Mouse (Mus musculus) kidney, postnatal 4 days (tissue): ENCODE data around the gene C1ql4.
"Not testable (repeated sequence)": the region's sequence is repeated elsewhere in the genome, so short reads cannot be mapped to it uniquely, and the experiment has no call there.

Source experiments
- DNase-seq, 2 experiments: peaks; one replicate each; pipeline ENCODE4 v3.0.0; 2021; ENCODE audit warnings: mixed read lengths in 2 of 2

Gene C1ql4

DNA sequence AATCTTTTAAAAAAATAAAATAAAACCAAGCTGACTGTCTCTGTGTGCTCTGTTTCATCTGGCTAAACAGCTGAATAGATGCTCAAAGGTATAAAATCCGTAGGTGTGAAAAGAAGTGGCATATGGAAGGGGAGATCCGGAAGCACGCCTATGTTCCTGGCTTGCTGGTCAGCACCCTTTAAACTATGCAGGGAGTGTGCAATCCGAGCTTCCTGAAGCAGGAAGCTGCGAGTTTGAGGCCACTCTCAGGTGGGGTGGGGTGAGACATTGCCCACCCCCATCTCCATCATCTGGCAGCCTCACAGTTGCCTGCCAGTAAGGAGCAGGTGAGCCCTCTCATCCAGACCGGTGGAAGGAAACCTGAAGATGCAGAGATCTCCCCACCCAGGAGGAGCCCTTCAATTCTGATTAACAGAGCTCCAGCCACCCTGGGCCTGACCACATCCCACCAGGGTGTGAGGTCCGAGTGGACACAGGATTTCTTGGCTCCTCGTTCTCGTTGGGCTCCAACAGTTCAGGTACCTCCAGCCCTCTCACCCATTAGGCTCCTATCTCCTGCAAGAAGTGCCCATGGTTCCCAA is 13.5 kb downstream of the C1ql4 start, which contains the start of gene Troap:
Gene Troap (plus strand): TSS at position 557 of the 581 bp plus-strand sequence.
- no peak for DNase-seq

DNA sequence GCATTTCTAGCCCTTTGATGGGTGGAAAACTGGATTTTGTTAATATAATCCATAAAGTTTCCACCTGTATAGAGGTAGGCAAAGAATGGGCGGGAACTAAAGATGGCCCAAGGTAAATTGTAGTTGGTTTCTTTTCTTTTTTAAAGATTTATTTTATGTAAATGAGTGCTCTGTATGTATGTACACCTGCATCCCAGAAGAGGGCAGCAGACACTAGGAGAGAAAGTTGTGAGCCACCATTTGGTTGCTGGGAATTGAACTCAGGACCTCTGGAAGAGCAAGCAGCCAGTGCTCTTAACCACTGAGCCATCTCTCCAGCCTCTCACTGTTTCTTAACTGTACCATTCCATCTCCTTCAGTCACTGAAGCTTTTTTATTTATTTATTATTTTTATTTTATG is 15.6 kb downstream of the C1ql4 start:
- DNase-seq, result no peak

DNA sequence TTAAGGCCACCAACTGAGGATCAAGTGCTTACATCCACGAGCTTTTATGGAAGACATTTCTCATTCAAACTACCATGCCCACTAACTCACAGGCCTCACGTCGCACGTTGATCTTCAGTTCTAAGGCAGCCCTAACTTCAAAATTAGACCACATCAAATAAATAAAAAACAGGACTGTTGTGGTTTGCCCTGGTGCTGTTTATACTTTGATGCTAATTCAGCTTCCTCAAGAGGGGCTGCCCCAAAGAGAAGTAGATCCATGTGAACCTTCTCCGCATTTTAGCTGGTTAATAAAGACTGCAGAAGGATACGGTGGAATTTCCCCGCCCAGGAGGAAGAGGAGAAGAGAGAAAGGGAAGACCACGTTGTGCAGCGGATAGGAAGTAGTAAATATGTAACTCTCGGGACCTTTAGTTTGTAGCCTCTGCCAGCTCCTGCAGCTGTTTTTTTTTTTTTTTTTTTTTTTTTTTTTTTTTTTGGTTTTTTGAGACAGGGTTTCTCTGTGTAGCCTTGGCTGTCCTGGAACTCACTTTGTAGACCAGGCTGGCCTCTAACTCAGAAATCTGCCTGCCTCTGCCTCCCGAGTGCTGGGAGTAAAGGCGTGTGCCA is 22.0 kb downstream of the C1ql4 start:
- no peak for DNase-seq

DNA sequence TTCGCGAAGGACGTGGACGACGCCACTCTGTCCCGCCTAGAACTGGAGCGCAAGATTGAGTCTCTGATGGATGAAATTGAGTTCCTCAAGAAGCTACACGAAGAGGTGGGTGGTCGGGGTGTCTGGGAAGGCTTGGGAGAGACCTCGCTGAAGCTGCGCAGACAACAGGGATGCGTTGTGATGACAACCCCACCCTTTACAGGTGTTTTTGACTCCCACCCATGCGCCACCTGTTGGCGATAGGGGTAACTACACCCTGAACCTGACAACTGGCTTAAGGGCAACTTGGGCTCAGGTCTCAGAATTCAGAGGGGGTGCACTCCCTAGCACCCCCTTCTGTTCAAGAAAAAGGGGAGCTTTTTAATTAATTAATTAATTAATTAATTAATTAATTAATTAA is 31.3 kb downstream of the C1ql4 start:
- peak; percentile 67 for DNase-seq

DNA sequence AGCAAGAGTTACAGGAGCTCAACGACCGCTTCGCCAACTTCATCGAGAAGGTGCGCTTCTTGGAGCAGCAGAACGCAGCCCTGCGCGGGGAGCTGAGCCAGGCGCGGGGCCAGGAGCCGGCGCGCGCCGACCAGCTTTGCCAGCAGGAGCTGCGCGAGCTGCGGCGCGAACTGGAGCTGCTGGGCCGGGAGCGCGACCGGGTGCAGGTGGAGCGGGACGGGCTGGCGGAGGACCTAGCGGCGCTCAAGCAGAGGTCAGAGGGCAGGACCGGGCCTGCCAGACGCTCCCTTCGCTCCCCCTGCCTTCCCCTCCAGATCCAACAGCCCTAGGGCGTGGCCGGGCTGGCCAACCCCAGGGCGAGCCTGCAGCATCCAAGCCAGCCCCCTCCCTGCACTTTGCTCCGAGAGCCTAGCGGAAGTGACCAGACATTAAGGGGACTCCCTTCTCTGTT is 32.1 kb downstream of the C1ql4 start:
- DNase-seq, result peak; percentile 48 to 62

DNA sequence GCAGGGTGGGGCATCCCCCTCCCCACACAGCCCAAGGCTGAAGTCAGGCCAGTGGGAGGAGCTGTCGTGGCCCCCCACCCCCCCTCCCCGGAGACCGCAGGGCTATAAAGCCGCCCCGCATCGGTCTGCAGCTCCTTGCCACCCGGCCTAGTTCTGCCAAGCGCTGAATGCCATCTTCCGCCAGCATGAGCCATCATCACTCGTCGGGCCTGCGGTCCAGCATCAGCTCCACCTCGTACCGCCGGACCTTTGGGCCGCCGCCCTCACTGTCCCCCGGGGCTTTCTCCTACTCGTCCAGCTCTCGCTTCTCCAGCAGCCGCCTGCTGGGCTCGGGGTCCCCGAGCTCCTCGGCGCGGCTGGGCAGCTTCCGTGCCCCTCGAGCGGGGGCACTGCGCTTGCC is 32.6 kb downstream of the C1ql4 start, which contains the start of gene Prph:
Gene Prph (plus strand): TSS at position 135 of the 400 bp plus-strand sequence.
- no peak for DNase-seq

DNA sequence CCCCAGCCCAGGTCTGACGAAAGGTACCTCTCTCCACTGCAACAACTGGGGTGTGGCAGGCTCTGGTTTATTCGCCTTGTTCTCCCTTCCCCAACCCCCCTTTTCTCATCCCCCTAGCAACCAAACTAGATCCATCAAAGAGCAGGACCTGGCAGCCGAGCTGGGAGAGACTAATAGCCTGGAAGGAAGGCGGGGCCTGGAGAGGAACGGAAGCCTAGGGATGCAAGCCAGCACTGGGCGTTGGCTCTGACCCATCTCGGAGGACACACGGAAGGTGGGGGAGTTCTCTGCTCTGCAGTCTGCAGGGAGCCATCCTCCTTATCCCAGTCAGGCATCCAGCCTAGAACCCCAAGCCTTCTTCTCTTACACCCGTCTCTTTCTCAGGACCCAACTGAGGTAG is 34.2 kb downstream of the C1ql4 start:
- DNase-seq, result peak; percentile 44 to 58

DNA sequence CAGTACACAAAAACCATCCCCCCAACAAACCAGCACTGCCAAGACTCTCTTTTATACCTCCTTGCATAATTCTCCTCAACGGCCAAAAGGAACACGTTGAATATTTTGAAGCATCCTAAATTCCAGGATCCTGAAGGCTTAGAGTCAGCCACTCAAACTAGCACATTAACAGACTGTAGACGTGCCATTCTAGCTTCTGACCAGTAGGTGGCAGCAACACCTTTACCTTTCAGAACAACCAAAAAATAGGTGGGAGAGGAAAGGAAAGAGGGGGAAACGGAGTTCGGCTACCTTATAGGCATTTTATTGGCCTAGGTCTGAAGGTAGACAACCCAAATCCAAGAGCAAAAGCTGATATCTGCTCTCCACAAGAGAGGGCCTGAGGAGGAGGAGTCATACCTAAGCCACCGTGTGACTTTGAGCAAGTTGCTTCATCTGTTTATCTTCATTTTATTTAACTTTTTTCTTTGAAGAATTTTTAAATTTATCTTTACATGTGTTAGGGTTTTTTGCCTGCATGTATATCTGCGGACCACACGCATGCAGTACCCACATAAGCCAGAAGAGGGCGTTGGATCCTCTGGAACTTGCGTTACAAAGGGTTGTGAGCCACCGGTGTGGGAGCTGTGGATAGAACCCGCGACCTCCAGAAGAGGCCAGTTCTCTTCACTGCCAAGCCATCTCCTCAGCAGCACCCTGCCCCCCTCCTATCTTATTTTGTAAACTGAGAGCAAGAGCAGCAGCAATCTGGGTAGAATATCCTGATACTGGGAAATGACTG is 38.0 kb downstream of the C1ql4 start:
- DNase-seq, result peak; percentile 73 to 76

DNA sequence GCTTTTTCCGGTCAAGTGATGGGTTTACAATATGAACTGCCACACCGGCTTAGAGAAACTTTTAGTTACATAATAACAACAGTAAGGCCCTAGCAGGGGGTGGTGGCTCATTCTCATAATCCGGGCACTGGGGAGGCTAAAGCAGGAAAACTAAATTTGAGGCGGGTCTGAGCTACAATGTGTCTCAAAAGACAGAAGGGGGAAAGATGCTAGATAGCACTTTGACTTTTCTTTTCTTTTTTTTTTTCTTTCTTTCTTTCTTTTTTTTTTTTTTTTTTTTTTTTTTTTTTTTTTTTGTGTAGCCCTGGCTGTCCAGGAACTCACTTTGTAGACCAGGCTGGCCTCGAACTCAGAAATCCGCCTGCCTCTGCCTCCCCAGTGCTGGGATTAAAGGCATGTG is 41.9 kb downstream of the C1ql4 start:
- not testable (repeated sequence) for DNase-seq

DNA sequence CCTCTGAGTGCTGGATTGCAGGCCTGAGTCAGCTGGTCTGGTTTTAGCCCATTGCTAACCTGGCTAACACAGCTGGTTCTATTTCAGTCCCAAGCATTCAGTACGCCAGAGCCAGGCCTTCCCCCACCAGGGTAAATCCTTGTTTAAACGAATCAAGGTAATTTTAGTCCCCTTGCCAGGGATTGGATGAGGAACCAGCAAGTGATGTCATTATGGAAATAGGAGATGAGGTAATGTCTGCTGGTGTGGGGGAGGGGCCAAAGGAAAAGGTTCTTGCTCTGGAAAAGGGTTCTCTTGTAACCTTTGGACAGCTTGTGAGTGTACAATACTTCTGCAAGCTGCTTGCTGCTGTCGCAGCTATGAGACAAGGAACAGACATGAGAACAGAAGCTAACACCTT is 42.8 kb downstream of the C1ql4 start:
- peak in 1 of 2 experiments; percentile 56 for DNase-seq

DNA sequence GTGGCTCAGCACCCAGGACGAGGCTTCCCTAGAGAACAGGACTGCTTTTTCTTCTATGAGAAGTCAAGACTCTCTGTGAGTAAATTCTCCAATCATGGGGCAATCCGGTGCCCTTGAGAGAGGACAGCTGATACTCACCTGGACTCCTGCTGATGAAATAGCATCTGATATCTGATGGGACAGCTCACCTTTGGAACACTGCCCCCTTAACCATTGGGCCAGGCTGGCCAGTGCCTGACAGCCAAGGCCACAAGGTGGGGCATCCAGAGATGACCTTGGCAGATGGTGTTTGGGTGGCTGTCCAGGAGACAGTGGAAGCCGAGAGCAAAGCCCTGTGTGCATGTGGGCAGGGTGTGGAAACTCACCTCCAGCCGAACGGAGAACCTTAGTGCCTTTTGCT is 45.3 kb downstream of the C1ql4 start:
- DNase-seq, result no peak

DNA sequence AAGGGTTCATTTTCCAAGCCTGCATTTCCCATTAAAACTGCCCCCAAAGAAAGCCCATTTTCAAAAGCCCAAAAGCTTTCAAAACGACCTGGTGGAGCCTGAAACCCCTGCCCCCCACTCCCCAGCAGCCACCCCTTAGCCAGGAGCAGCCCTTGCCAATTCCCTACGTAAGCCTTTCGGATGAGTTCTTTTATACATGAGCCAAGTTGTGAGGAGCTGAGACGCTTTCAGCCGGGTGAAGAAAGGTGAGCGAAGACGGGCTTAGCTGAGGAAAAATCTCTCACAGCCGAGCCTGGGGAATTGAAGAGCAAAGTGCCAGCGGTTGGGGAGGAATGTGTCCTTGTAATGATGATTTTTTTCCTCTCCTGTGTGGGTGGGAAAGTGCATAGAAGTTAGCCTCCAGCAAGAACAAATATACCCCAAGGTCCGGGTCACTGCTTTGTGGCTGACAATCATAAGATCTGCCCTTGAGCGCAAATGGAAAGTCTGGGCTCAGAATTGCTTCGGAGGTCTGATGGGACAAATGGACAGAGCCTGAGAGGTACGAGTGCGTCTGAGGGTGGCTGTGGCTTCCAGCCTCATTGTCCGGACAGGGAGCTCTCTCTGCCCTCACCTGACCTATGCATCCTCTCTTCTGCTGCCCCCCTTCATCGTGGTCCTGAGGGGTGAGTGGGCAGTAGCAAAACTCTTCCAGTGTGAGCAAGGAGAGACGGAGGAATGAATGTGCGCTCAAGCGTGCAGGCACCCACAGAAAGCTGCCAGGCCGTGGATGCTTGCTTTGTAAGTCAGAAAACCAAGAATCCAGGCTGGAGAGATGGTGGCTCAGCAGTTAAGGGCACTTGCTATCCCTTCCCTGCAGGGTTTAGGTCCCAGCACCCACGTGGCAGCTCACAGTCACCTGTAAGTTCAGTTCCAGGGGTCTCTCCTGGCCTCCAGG is 46.4 kb downstream of the C1ql4 start:
- peak in 1 of 2 experiments; percentile 55 for DNase-seq

DNA sequence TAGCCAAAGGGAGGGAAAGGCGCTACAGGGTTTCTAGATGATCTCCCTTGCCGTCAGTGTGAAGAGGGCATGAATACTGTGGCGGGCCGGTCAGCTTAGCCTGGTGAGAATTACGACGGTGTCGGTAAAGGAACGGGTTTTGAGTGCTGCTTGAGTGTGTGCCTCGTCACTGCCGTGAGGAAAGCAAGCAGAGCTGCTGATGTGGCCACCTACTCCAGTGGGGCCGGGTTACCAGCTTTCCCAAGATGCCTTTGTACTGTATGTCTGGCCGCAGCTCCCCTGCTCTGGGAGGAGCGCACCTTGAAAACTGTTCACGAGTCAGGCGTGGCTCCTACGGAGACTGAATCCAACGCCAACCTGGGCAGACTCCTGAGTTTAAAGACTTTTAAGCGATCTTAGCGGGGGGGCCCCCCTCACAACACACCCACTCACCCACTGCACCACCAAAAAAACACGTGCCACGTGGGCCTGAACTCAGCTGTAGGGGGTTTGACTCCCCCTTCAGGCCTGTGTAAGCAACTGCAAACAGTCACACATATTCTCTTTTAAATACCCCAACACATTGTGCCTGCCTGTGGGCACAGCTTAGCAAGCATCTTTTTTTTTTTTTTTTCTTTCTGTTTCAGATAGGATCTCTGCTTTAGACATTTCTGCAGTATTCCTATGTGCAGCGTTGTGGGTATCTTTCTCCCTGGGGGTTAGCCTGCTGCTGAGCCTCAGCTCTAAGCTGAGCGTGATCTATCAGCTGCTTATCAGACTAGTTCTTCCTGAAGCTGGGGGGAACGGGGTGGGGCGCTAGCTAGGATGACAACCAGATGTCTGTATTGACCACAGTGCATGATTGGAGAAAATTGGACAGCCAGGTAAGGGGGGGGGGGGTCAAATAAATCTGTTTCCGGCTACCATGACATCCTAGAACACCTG is 47.4 kb downstream of the C1ql4 start:
- DNase-seq, result no peak

DNA sequence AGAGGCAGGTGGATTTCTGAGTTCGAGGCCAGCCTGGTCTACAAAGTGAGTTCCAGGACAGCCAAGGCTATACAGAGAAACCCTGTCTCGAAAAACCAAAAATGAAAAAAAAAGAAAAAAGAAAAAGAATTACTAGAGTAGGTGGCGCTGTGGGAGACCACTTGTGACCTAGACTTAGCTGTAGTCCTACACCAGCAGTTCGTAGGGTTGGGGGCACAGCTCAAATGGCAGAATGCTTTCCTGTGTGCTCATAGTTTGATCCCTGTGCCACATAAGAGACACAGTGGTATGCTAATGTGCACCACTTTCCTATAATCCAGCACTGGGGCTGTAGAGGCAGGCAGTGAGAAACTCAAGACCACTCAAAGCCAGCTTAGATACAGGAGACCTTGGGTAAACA is 48.3 kb downstream of the C1ql4 start:
- DNase-seq, result no peak

DNA sequence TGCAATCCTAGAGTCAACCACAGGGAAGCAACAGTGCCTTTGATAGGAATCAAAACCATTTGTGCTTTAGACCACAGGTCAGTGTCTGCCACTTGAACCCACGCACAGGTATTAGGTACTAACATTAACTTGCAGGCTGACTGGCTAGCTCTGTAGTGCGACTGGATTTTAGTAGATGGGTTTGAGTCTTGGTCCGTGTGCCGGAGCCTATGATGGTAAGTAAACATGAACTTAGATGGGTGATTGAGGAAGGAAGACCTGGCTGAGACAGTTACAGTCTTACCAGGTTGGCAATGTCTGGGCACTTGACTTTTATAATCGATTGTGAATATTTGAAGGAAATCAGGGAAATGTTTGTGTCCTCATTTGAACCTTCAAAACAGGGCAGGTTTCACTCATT is 48.8 kb downstream of the C1ql4 start:
- DNase-seq, result no peak

DNA sequence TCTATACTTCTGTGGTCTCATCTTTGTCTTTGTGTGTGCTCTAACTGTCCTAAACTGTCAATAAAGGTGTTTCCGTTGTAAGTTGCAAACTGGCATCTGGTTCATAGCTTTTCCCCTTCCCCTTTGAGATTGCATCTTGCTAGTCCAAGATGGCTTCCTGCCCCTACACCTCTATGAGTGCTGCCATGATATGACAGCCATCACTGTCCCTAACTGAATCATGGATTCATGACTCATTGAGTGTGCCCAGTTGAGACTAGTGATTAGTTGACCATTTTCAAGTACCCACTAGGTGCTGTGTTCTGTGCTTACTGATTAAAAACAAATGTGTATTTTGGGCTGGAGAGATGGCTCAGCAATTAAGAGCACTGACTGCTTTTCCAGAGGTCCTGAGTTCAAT is 49.6 kb downstream of the C1ql4 start:
- no peak for DNase-seq

DNA sequence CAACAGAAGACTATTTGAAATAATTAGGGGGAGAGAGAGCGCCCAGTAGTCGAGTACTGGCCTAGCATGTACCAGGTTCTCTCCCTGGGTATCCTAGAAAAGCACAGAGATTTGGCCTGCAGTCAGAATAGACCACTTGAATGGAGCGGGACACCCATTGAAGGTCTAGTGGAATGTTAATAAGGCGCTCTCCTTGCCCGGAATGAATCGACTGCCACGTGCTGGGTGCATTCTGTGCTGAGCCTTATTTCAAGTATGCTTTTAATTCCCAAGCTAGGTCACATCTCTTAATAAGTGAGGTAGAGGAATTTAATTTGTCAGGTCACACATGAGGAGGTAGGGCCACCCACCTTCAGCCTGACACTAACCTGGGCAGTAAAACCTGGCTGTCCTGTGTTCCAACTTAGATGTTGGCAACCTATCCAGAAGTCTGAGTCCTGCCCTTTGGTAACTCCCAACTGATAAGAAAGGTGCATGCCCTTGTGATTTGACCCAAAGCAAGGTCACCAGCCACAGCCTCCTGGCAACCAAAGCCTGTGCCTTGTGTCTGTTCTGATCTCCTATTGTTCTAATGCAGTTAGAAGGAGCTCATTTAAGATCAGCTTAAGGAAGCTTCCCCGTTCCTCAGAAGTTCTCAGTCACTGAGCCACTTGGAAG is 51.2 kb downstream of the C1ql4 start:
- no peak for DNase-seq

DNA sequence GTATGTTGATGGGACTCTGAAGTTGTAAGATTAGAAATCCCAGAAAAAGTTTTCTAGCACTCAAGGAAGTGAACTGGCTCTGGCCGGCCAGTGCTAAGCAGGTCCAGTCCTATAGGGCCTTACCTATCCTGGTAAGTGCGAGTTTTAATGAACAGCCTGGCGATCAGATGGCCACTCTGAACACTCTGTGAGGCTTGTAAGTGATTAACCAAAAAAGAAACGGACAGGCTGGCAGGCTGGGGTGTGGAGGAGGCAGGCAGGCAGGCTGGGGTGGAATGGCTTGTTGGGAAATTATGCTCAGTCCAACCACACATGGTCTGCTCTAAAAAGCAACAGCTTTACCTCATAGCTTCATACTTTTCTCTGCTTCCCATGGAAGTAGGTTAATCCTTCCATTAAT is 52.2 kb downstream of the C1ql4 start:
- peak in 1 of 2 experiments; percentile 55 for DNase-seq
